Mouse (Mus musculus) heart, embryonic 12.5 days (tissue): Measurements from ENCODE around the gene Gm2030. TPM values are rescaled to one million over a fixed set of nuclear protein-coding genes. Genes with fewer than 3 reads are reported as not detected.
"Not testable (repeated sequence)": the region's sequence is repeated elsewhere in the genome, so short reads cannot be mapped to it uniquely, and the experiment has no call there.

ENCODE experiments used
- ATAC-seq: fragments of 200-750 bp; cut with Nextera tagmentation; 2 replicates; pipeline ENCODE4 v1.8.0; 2017; ENCODE audit warnings: moderate TSS enrichment, moderate library complexity; ENCODE audit not compliant: insufficient number of reproducible peaks, low FRiP score
- H3K27ac ChIP-seq: fragments of 300-500 bp; sonication (generic); 2 replicates; pipeline ENCODE4 v1.5.1; 2016; ENCODE audit warnings: mild to moderate bottlenecking, moderate library complexity; ENCODE audit not compliant: poor library complexity, severe bottlenecking
- H3K27me3 ChIP-seq: fragments of 300-500 bp; sonication (generic); replicated peaks from 2 replicates; pipeline ENCODE4 v1.6.1; 2016; ENCODE audit warnings: mild to moderate bottlenecking, moderate library complexity
- H3K36me3 ChIP-seq: fragments of 300-500 bp; sonication (generic); 2 replicates; pipeline ENCODE4 v1.6.1; 2016; ENCODE audit warnings: mild to moderate bottlenecking, moderate library complexity
- H3K4me1 ChIP-seq: fragments of 300-500 bp; sonication (generic); replicated peaks from 2 replicates; pipeline ENCODE4 v1.6.1; 2016; ENCODE audit warnings: mild to moderate bottlenecking
- H3K4me2 ChIP-seq: fragments of 300-500 bp; sonication (generic); 2 replicates; pipeline ENCODE4 v1.6.1; 2016; ENCODE audit warnings: mild to moderate bottlenecking, moderate library complexity
- H3K4me3 ChIP-seq: fragments of 300-500 bp; sonication (generic); 2 replicates; pipeline ENCODE4 v1.5.1; 2016; ENCODE audit warnings: mild to moderate bottlenecking
- H3K9ac ChIP-seq: fragments of 300-500 bp; sonication (generic); 2 replicates; pipeline ENCODE4 v1.6.1; 2016; ENCODE audit warnings: mild to moderate bottlenecking, moderate library complexity
- H3K9me3 ChIP-seq: fragments of 300-500 bp; sonication (generic); replicated peaks from 2 replicates; pipeline ENCODE4 v1.6.1; 2016; ENCODE audit warnings: mild to moderate bottlenecking, moderate library complexity
- WGBS: fragments of 180-500 bp; shearing (Covaris S2); methylation state at CpG from one replicate; pipeline ENCODE4 v1.1.7; 2016; 5-methylcytosine and 5-hydroxymethylcytosine counted together
- polyA plus RNA-seq: library from polyadenylated mRNA; unstranded; fragments of >200 nt; fragmentation: Nextera tagmentation; extraction: Ambion mirVana; gene quantifications from 2 replicates; pipeline ENCODE4 v1.2.1, GENCODE M21; 2016

Gene Gm2030
- polyA plus RNA-seq = not detected in 2 replicates

GRCm38 (mm10) chrX:26309944-26310343 is at the start of gene Gm2030:
Gene Gm2030, minus strand, starts transcription at chrX:26310044.
- not testable (repeated sequence) for H3K4me2 ChIP-seq, H3K27ac ChIP-seq, H3K27me3 ChIP-seq, H3K9me3 ChIP-seq, H3K9ac ChIP-seq, H3K4me3 ChIP-seq, ATAC-seq, H3K4me1 ChIP-seq, H3K36me3 ChIP-seq
- WGBS = 66% methylated on average over 4 of the region's 4 CpGs

Other genes starting within 250 kb of the Gm2030 start
- not detected in 2 replicates for gene Gm2012, start 78.7 kb downstream of the Gm2030 start, polyA plus RNA-seq
- gene Slx, start 235.5 kb upstream of the Gm2030 start, polyA plus RNA-seq = not detected in 2 replicates